Mouse (Mus musculus) cerebellum, adult 11 months (tissue): ENCODE data around the gene Med13.
A peak's percentile ranks its signal among the peaks of the same experiment; 100 is the strongest.

Experiments used
- DNase-seq: peaks from one replicate; pipeline ENCODE4 v3.0.0; 2022

Med13 gene

DNA sequence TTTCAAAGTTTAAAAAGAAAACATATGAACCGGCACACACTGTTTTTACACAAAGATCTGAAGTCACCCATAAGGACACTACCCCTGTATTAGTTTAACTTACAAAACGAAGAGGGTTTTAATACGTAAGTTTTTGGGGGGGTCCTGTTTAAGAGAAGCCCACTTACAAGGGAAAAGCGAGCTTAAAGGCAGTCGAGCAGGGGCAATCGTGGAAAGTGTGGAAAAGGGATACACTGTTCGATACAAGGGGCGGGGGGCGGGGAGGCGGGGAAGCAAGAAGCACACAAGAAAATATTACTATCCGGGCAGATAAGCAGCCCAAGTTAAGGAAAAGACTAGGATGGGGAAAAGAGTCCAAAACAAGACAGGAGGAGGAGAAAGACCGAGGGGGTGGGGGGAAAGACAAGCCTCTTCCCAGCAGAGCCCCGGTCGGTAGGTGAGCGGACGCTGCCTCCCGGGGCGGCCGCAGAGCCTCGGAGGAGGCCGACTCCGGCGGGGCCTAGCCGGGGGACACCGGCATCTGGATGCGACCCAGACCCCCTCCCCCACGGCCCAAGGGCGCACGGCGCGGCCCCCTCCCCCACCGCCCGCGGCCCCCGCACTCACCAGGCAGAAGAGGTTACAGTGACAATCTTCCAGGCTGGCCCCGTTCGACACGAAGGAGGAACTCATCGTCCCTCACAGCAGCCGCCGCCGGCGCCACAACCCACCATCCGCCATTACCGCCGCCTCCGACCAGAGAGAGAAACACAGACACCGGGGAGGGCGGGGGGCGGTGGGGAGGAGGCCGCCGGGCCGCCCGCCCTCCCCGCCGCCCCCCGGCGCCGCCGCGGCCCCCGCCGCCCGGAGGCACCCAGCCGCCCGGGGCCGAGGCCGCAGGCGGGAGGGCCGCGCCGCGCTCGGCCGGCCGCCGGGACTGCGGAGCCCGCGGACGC, at the start of gene Med13:
Gene Med13, minus strand, starts transcription at position 749 of the 935 bp plus-strand sequence.
- DNase-seq: peak; percentile 22

DNA sequence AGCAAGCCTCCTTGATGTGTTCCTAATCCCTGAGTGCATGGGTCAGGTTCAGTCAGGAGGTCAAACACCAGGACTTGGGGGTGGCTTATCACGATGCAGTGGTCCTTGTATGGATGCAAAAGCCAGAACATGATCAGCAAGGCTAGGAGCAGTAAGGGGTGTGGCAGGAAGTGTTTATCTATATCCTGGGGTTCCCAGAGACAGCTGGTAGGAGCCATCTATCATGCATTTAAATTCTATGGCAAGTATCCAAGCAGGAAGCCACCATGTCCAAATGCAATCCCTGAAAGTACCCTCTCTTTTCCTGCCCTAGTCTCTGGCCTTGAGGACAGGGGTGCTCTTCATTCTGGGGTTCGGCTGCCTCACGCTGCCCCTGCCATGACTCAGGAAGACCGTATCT, 47.2 kb upstream of the Med13 start:
- DNase-seq: no peak

DNA sequence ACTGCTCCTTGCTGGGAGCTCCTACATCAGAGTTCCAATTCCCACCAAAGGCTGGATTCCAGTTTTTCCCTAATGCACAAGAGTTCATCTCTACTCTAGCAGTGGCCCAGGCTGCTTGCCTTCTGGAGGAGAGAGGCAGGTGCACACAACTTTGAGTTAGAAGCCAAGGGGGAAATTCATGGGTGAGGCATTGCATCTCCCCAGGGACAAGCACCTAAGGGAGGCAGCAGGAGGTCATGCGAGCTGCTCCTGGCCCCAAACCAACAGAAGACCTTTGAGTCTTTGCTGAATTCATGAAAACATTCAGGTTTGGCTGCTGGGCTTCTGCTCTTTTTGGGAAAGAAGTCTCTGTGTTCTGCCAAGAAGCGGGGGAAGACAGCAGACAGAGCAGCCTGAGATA, 46.4 kb upstream of the Med13 start:
- no peak for DNase-seq

DNA sequence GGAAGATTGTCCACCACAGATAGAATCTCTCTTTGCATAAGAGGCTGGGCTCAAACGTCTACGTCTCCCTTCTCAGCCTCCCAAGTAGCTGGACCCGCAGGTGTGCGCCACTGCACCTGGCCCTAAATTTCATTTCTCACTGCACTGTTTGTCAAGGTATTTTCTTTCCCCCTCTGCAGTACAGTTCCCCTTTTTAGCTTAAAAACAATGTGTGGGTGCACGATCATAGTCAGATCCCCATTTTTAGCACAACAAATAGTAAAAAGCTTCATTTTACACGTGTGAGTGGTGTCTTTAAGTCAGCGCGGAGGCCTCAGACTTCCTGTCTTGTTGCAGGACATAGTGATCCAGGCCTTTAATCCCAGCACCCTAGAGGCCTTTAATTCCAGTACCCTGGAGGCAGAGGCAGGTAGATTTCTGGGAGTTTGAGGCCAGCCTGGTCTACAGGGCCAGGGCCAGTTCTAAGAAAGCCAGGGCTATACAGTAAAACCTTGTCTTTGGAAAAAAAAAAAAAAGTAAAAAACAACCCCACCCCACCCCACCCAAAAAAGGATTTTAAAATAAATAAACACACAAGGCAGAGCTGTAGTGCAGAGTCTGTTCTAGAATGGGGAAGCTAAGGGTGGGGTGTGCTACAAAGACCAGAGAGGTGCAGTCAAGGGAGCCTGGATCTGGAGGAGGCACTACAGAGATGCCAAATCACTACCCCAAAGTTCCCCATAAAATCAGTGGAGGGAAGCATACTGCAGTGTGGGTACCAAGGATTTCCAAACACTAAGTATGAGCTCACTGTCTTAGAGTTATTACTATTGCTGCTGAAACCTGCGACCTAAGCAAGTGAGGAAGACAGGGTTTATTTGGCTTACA, 42.1 kb upstream of the Med13 start:
- no peak for DNase-seq

DNA sequence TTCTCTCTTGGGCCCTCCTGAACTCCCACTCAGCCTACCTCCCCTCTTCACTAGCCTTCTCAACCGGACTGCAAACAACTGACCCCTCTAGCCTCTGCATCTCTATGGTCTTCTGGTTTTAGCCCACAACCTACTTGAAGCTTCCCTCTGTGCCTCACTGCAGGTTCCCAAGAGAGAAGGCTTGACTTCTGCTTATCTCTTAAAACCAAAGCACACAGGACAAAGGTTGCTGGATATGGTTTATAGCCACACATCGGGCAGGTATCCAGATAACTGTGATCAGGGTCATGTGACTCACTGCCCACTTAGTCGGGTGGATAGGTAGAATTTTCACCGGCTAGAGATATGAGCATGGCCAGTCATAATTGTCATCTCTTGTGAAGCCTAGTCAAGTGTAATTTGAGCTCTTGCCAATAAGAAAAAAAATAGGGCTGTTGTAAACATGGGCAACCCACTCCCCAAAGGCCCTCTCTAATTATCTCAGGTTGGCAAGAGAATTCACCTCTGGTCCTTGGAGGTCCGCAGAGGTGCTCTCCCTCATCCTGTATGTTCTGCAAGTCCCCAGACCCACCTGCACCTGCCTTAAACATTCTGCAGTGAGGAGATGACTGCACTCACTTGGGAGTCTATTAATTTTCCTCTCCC, 39.7 kb upstream of the Med13 start:
- DNase-seq: no peak

DNA sequence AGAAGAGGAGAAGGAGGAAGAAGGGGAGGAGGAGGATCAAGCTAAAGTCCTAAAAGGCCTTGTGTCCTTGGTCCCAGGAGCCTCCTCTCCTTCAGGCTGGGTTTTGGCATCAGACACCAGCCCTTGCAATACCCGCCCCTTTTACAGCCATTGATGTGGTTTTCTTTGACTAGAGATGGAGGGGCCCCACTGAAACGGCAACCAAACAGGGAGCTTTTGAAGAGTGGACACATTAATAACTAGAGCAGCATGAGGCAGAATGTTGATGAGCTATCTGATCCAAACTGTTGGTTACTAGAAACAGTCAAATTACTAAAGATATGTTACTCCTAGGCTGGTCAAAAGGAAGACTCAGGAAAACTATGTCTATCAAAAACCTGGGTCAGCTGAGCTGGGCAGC, 39.1 kb upstream of the Med13 start:
- no peak for DNase-seq

DNA sequence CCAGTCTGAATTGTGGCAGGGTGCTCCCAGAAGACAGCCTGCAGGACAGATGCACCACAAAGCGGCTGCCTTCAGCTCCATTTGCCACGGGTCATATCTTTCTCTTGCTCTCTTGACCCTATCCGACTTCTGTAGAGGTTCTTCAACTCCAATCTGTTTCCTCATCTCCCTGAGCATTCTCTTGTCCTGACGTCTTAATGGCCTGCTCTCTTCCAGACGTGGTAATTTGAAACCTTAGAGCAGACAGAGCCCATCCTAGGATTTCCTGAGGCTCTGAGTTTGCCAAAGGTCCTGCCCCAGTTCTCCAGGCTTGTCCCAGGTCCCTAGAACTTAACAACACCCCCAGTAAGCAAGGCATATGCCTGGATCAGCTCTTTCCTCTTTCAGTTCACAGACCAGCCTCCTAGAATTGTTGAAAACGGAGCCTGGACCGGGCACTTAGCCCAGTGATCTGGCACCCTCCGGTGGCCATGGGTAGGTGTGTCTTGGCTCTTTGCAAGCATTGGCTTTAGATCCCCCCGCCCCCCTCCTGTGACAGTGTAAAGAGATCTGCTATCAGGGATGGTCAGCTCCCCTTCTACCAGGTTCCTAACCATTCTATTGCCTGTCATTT, 38.2 kb upstream of the Med13 start:
- DNase-seq: peak; percentile 27

DNA sequence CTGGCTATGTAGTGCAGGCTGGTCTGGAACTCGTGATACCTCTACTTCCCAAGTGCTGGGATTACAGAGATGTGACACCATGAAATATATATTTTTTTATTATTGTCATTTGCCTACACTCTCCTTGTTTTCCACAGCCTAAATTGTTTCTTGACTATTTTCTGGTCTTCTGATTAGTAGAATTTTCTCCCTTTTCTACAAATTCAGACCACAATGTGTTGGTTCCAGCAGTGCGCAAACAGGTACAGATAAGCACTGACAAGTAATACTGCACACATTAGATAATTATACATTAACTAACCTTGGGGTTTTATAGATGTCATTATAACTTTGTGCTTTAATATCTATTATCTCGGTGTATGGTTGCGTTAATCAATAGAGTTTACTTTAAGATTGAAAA, 37.7 kb upstream of the Med13 start:
- DNase-seq: no peak

DNA sequence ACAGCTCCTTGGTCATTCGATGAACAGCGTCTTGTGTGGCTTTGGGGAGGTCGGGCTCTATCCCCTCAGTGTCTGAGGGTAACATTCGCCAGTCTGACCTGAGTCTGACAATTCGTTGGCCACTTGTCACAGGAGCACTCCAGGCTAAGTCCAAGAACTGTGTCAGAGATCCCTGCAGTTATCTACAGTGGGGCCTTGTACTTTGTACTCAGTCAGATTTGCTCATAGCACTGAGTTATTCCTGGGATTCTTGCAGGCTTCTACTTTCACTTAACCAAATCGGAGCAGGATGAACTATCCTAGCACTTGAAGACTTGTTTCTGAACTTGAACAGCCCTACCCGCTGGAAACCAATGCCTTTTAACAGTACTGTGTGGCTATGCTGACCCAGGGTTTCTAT, 34.3 kb upstream of the Med13 start:
- DNase-seq: no peak

DNA sequence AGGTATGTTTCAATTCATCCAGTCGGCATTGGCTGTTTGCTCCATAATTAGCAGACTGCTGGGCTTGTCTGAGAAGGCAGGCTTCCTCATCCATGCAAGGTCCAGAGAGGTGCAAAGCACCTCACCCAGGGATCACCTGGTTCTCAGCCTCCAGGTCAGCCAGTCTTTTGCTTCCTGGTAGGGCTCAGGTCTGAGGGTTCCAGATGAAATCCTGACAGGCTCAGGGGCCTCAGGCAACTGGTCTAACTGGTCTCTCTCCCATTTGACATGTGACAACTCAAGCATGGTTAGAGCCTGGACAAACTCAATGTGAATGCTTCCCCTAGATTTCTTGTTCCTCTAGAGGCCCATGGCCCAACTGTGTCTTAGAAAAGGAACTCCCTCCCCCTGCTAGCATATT, 32.9 kb upstream of the Med13 start:
- no peak for DNase-seq

DNA sequence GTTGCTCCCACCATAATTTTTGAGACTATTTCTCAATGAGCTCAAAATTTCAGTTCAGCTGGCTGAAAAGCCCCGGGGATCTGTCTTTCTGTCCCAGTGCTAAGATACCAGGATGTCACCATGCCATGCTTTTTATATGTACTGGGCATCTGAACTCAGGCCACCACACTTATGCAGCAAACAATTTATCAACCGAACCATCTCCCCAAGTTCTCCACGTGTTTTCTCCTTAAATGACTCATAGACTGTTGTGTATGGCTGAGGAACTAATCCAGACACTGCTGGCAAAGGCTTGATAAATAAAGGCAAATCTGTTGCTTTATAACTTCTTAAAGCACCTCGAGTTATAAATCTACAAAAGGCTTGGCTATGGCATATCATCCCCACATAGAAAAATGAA, 32.1 kb upstream of the Med13 start:
- no peak for DNase-seq

DNA sequence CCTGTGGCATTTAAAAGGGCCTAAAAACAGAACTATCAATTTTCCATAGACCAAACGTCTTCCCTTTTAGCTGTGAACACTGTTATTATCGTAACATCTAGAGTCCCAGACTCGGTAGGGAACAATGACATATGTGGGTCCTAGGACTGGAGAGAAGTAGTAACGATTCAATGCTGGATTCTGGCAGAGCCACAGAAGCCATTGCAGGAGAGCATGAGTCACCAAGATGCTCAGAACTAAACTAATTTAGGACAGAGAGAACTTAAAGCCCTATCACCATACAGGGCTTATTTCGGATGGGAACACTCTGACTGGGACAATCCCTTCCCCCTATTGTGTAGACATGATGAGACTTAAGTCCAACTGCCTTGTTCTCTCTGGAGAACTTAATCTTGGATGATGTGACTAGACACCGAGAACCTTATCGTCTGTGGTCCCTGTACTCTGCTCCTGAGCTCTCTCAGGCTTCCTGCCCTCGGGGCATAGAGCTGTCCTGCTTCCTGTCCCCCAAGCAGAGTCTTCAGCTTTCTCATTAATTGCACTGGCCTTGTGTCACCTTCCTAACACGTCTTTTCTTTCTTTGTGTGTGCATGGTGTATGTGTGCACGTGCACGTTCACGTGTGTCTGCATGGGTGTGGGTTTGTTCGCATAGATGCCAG, 31.5 kb upstream of the Med13 start:
- DNase-seq: no peak

DNA sequence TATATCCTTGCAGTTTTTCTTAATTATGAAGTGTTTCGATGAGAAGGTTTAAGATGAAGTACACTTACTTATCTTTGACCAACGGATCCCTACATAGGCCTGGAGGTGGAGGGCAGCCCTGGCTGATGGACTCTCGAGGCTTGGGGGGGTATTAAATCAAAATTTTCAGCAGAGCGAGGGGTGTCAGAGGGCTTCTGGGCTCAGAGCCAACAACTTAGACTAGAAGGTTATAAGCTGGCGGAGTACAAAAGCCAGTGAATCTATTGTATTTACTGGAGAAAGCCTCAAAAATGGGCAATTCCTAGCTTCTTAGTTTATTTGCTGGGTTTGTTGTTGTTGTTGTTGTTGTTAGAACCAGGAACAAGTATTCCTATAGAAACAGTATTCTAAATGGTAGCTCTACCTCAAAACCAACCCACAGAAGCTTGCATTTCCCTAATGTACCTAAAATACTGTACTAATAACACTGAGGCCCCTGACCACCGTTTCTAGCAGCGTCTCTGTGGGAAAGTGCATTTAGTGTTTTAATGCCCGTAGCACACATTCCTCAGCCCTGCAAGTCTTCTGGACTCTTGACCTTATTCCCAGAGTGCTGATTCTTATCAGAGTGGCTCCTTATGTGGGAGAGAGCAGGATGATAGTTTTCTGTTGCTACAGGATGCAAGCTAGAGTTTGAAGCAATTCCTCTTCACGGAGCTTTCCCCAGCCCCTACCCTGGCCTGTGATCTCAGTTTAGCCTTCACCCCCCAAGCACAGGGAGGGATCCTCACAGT, 29.9 kb upstream of the Med13 start:
- DNase-seq: no peak

DNA sequence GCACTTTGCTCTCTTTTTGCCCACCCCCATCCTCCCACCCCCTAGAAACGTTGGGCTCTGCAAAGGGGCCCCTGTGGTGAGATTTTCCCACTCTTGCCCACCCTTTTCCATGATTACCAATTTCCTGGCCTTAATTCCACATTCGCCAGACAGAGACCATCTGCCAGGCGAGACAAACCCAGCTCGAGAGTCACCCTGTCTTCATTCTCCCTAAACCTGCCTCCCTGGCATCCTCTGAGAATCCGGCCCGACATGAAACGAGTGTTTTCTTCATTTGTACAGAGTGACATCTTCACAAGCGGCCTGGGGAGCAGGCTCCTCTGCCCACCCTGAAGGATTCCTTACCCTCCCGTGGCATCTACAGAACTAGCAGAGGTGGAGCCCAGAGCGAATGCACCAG, 29.2 kb upstream of the Med13 start:
- DNase-seq: no peak

DNA sequence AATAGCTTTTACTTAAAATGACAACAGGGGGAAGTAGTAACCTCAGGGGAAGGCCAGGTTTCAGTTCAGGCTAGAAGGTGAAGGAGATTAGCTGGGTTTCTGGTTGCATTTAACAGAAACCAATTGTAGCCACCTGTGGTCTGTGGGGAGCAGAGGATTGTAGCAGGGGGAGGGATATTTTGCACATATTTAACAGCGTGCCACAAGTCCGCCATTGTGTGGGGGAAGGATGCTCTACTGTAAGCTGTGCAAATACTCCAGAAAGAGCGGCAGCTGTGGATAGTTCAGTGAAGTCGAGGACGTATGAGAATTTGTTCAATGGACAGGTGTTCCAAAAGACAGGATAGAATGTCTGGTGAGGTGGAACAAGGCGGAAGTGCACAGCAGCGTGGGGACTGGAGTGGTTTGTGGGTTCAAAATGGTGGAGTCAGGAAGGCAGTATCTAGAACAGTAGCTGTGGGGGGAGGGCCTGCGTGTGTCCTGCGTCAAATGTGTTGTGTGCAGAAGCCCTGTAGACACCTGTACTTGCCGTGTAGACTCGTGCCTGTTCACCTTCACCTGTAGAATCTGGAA, 28.4 kb upstream of the Med13 start:
- no peak for DNase-seq

DNA sequence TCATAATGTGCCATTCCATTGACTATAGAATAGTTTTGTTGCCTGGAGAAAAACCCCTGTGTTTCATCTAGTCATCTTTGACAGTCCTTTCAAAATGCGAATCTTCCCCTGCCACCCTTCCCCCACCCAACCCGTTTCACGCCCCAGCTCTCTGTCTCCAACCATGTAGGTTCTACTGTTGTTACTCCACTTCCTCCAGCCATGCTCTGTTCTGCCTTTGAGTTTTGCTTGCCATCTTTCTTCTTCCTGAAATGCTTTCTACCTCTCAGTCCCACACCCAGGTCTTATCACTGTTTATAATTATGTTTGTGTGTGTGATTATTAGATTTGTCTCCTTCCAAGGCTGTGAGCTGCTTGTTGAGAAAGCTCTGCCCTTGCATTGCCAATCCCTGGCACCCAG, 26.7 kb upstream of the Med13 start:
- no peak for DNase-seq

DNA sequence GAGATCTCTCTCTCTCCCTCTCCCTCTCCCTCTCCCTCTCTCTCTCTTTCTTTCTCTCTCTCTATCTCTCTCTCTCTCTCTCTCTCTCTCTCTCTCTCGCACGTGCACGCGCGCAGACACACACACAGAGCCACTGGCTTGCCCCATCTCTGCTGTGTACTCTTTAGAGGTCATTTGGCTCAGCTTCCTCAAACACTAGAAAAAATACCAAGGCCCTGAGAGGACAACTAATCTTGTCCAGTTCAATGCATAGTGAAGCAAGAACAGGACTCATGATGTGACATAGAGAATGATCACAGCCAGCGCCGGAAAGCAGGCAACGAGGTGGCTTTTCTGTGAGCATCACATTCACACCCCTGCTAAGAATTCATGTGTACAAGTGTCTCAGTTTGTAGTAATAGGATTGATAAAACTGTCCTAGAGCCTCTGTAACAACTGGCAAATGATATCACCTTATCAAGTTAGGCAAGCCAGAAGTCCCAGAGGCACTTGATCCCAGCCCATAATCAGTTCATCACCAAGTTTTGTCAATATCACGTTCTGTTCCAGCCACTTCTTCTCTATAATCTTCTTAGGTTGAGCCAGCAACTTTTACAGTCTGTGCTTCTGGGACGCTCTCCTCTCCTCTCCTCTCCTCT, 25.2 kb upstream of the Med13 start:
- DNase-seq: no peak

DNA sequence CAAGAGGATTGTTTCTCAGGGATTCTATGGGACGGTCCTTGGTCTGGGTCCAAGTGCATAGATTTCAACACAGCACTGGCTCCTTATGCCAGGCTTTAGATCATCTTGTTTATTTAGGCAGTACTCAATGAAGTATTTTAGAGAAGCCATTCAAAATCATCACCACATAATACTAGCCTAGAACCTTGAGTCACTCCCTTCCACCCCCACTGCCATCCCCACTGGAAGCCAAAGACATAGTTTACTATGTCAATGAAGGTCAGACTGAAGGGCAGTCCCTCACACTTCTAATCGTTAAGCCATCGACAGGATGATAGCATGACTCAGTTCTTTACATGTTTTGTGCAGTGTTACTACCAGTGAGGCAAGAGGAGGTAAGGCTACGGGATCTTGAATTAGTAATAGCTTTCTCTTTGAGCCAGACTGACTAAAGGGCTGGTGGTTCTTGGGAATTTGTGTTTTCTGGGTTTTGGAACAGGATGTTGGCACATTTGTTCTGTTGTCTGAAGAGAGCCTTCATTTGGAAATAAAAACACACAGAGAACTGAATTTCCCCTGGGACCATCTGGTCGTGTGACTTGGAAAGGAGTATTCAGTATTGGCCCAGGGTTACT, 24.2 kb upstream of the Med13 start:
- DNase-seq: no peak

DNA sequence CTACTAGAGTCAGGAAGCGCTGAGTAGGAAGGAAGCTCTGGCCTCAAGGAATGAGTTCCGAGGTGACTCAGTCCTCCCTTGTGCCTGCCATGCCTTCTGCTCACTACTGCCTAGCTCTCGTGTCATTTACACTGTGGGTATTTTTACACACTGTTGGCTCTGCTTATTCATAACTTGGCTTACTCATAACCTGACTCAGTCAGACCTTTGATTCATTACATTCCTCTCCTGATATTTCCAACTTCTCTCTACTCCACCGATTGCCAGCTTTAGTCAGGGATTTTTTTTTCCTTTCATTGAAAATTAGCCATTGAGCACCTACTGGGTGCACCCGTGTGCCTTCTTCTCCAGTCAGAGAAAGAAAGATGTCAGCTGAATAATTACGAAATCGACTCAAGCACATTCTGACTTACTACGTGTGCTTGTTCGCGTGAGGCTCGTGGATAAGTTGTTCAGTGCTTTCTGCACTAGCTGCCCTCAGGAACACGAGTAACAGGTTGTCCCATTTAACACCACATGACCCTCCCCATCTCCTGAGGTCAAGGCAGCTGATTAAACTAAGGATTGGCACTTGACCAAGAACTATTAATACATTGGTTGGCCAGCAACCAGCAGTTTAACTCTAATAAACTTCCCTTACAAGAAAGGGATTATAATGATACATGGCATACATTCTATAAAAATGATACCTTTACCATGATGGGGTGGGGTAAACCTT, 23.3 kb upstream of the Med13 start:
- DNase-seq: no peak

DNA sequence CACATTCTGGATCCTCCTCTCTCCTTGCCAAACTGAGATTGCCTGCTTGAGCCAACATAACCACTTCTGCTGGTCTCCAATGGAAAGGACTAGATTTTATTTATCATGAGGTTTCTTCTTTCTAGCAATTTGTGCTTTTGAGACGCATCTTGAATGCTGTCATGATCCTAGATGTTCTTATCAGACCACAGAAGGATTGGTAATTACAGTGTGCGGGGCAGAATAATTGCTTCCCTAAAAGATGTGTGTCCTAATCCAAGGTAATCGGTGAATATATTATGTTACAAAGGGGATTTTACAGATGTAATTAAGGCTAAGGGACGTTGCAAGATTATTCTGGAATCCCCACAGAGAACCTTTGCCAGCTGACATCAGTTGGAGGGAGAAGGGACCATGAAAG, 21.6 kb upstream of the Med13 start:
- DNase-seq: no peak
